ENCODE assay signal across 8 mouse cellular contexts in the genomic region with DNA sequence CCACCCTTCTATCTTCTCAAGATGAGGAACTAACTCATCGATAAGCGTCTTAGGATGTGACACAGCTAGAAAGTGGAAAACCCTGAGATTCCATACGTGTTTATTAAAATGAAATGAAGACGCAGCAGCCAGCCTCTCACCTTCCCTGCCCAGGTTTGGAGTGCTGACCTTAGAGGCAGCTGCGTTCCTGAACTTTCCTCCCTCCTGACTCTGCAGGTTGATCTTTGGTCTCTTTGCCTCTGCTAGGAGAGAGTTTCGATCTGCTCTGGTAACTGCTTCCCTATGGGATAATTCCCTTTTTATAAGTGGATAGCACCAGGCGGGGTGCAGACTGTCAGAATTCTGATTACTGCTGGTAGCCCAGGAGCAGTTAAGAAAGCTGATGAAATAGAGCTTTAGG. TPM values are rescaled to one million over a fixed set of nuclear protein-coding genes. Genes with fewer than 3 reads are reported as not detected.
DNase-seq lines count a peak whose midpoint lies in the region; ATAC-seq and TF ChIP-seq lines count a peak whose summit lies in the region.

No protein-coding gene starts in this region.

- no peak for TF ChIP-seq CTCF in bone marrow macrophage, adult 2 months (IDR thresholded peaks at IDR 0.05; ENCODE audit: low read depth, low read length)
- TF ChIP-seq CTCF in intestine, postnatal 0 days (IDR thresholded peaks at IDR 0.05; ENCODE audit: low read depth), result no peak

- H3K4me2 ChIP-seq in intestine, postnatal 0 days (replicated peaks; ENCODE audit: low read depth), result peak overlapping the region; percentile 80

- peak overlapping the region; percentile 92 for H3K9ac ChIP-seq in intestine, postnatal 0 days (ENCODE audit: low read depth, low read length)

- peaks cover 60% of the 10 kb centered on the region for H3K79me2 ChIP-seq in macrophage (ENCODE audit: inconsistent target)

- H3K27me3 ChIP-seq in intestine, postnatal 0 days (replicated peaks; ENCODE audit: control insufficient read depth, insufficient read depth, low read length), result no peaks in the 10 kb centered on the region

- H3K4me1 ChIP-seq in bone marrow macrophage, adult 2 months (ENCODE audit: control insufficient read depth, insufficient read depth, low read length), result peaks cover 32% of the 10 kb centered on the region
- peaks cover 3% of the 10 kb centered on the region; the same call in 1 of the 2 replicates for H3K4me1 ChIP-seq in intestine, postnatal 0 days (replicated peaks; ENCODE audit: control insufficient read depth, insufficient read depth, low read length)

- H3K27ac ChIP-seq in bone marrow macrophage, adult 2 months (ENCODE audit: insufficient read depth, low read depth, low read length), result no peak overlapping the region
- H3K27ac ChIP-seq in intestine, postnatal 0 days (ENCODE audit: low read depth, low read length), result peak overlapping the region; percentile 100
- no peak overlapping the region for H3K27ac ChIP-seq in macrophage

- ATAC-seq in intestine, postnatal 0 days, result peak; percentile 52

- TF ChIP-seq POLR2A in bone marrow macrophage, adult 2 months (IDR thresholded peaks at IDR 0.05; ENCODE audit: borderline replicate concordance, low read depth, low read length), result no peak

- WGBS in intestine, postnatal 0 days, result 42% methylated on average over 7 of the region's 7 CpGs
- 48% methylated on average over 6 of the region's 7 CpGs for WGBS in macrophage (ENCODE audit: missing documents)

- peak; percentile 34 for DNase-seq in cerebellum, adult 9-11 months
- DNase-seq in cerebellum, adult 18-20 months, result no peak
- DNase-seq in adrenal gland, postnatal 14 days, result no peak
- DNase-seq in urinary bladder, postnatal 36 days (ENCODE audit: low spot score in 2 of 2), result no peak
- no peak for DNase-seq in right cerebral cortex, adult 18-20 months

- H3K9me3 ChIP-seq in intestine, postnatal 0 days (ENCODE audit: control insufficient read depth), result no peaks in the 10 kb centered on the region

- peak overlapping the region; percentile 96 for H3K4me3 ChIP-seq in bone marrow macrophage, adult 2 months (ENCODE audit: insufficient read depth, low read length)
- H3K4me3 ChIP-seq in intestine, postnatal 0 days (ENCODE audit: low read depth, low read length), result peak overlapping the region; percentile 99
- H3K4me3 ChIP-seq in macrophage (ENCODE audit: inconsistent target), result peak overlapping the region; percentile 97

- H3K36me3 ChIP-seq in intestine, postnatal 0 days (ENCODE audit: control insufficient read depth, insufficient read depth), result no peaks in the 10 kb centered on the region; the same call in 1 of the 2 replicates
- no peaks in the 10 kb centered on the region for H3K36me3 ChIP-seq in macrophage (ENCODE audit: inconsistent target)

RNA-seq across cellular contexts. Expression of gene Dnajb12, which starts 1.5 kb away (rescaled TPM):
- polyA plus RNA-seq in bone marrow macrophage, adult 2 months (2012; ENCODE audit: insufficient read depth, insufficient read length, missing spikeins), result 26.3 and 32.7 TPM in 2 replicates
- 25.6 and 27.4 TPM in 2 replicates for polyA plus RNA-seq in intestine, postnatal 0 days (2015; fragmentation: Nextera tagmentation; extraction: Ambion mirVana)
- total RNA-seq in macrophage (2018; cell fraction: chromatin; rRNA removed), result 10 to 100 TPM; 22.6 to 37.6 (median 29.2) TPM
- total RNA-seq in macrophage (2018; cell fraction: cytosol; rRNA removed), result 10 to 100 TPM; 32.5 to 45.7 (median 37.8) TPM
- 10 to 100 TPM; 26.1 to 38.9 (median 31.3) TPM for total RNA-seq in macrophage (2018; cell fraction: nucleus; rRNA removed)
- 24.9 to 38.2 TPM (median 31.2 TPM) in 3 replicates for polyA plus RNA-seq in macrophage (2018)
- 49.5 and 50.6 TPM in 2 replicates for total RNA-seq in adrenal gland, postnatal 14 days (2021)
